Mouse (Mus musculus) forebrain, embryonic 12.5 days (tissue): ENCODE measurements around the gene Slc25a11. TPM values are rescaled to one million over a fixed set of nuclear protein-coding genes. Genes with fewer than 3 reads are reported as not detected.

Experiments
- ATAC-seq: fragments of 200-750 bp; cut with Nextera tagmentation; 2 replicates; pipeline ENCODE4 v1.8.0; 2017; ENCODE audit warnings: moderate TSS enrichment; ENCODE audit not compliant: low FRiP score
- H3K27ac ChIP-seq: fragments of 300-500 bp; sonication (generic); 2 replicates; pipeline ENCODE4 v1.5.1; 2016; ENCODE audit warnings: mild to moderate bottlenecking
- H3K27me3 ChIP-seq: fragments of 300-500 bp; sonication (generic); 2 replicates; pipeline ENCODE4 v1.6.1; 2016; ENCODE audit warnings: mild to moderate bottlenecking
- H3K36me3 ChIP-seq: fragments of 300-500 bp; sonication (generic); replicated peaks from 2 replicates; pipeline ENCODE4 v1.6.1; 2016; ENCODE audit warnings: mild to moderate bottlenecking
- H3K4me1 ChIP-seq: fragments of 300-500 bp; sonication (generic); 2 replicates; pipeline ENCODE4 v1.6.1; 2016
- H3K4me2 ChIP-seq: fragments of 300-500 bp; sonication (generic); 2 replicates; pipeline ENCODE4 v1.6.1; 2016; ENCODE audit warnings: mild to moderate bottlenecking, moderate library complexity
- H3K4me3 ChIP-seq: fragments of 300-500 bp; sonication (generic); replicated peaks from 2 replicates; pipeline ENCODE4 v1.5.1; 2016; ENCODE audit warnings: mild to moderate bottlenecking
- H3K9ac ChIP-seq: fragments of 300-500 bp; sonication (generic); 2 replicates; pipeline ENCODE4 v1.6.1; 2016; ENCODE audit warnings: mild to moderate bottlenecking
- H3K9me3 ChIP-seq: fragments of 300-500 bp; sonication (generic); 2 replicates; pipeline ENCODE4 v1.6.1; 2016
- WGBS: fragments of 180-500 bp; shearing (Covaris S2); methylation state at CpG from one replicate; pipeline ENCODE4 v1.1.7; 2016; 5-methylcytosine and 5-hydroxymethylcytosine counted together
- polyA plus RNA-seq: library from polyadenylated mRNA; unstranded; fragments of >200 nt; fragmentation: Nextera tagmentation; extraction: Ambion mirVana; gene quantifications from 2 replicates; pipeline ENCODE4 v1.2.1, GENCODE M21; 2016

Slc25a11 gene
- polyA plus RNA-seq: 139 and 141 TPM in 2 replicates

- H3K27me3 ChIP-seq: no peaks in the 10 kb centered on the region
- H3K4me3 ChIP-seq: peak within 1 kb of the TSS; percentile 78
- H3K4me1 ChIP-seq: peaks cover 45% of the 10 kb centered on the region
- H3K4me2 ChIP-seq: peak within 1 kb of the TSS; percentile 100
- peaks cover 63% of the 10 kb centered on the region for H3K36me3 ChIP-seq
- peak; percentile 90 for ATAC-seq
- peak within 1 kb of the TSS; percentile 93 for H3K27ac ChIP-seq
- no peaks in the 10 kb centered on the region for H3K9me3 ChIP-seq
- 0% methylated on average over 63 of the region's 63 CpGs for WGBS
- peak within 1 kb of the TSS; percentile 87 for H3K9ac ChIP-seq
Measured at GRCm38 (mm10) chr11:70646691-70647650, at the start of gene Slc25a11, which contains the start of gene Rnf167. Slc25a11 (minus strand) TSS chr11:70647479. Rnf167 (plus strand) TSS chr11:70647235.

- no peaks in the 10 kb centered on the region for H3K27me3 ChIP-seq
- H3K9ac ChIP-seq: no peak overlapping the region
- no peaks in the 10 kb centered on the region for H3K36me3 ChIP-seq
- ATAC-seq: no peak
- no peak overlapping the region for H3K4me2 ChIP-seq
- no peak overlapping the region for H3K4me3 ChIP-seq
- H3K27ac ChIP-seq: no peak overlapping the region
- peaks cover 5% of the 10 kb centered on the region for H3K4me1 ChIP-seq
- H3K9me3 ChIP-seq: no peaks in the 10 kb centered on the region
- WGBS: 72% methylated on average over 3 of the region's 3 CpGs
Measured at GRCm38 (mm10) chr11:70693504-70693903, 46.2 kb upstream of the Slc25a11 start.

GRCm38 (mm10) chr11:70689578-70689977 is 42.3 kb upstream of the Slc25a11 start:
- no peaks in the 10 kb centered on the region for H3K27me3 ChIP-seq
- H3K4me3 ChIP-seq: no peak overlapping the region
- 57% methylated on average over 4 of the region's 4 CpGs for WGBS
- H3K4me2 ChIP-seq: no peak overlapping the region
- H3K4me1 ChIP-seq: peaks cover 24% of the 10 kb centered on the region
- no peak overlapping the region for H3K9ac ChIP-seq
- H3K27ac ChIP-seq: no peak overlapping the region
- ATAC-seq: no peak
- H3K9me3 ChIP-seq: no peaks in the 10 kb centered on the region
- 0 out of 2 replicates have a peak, but pooled peaks cover 8% of the 10 kb centered on the region for H3K36me3 ChIP-seq

GRCm38 (mm10) chr11:70688372-70688771 is 41.1 kb upstream of the Slc25a11 start:
- Histone ChIP-seq H3K27me3 (no peaks in the 10 kb centered on the region), H3K9me3 (no peaks in the 10 kb centered on the region), H3K4me3 (peak overlapping the region; percentile 84), H3K27ac (peak overlapping the region; percentile 78), H3K4me1 (peaks cover 24% of the 10 kb centered on the region), H3K9ac (peak overlapping the region; percentile 84), H3K4me2 (peak overlapping the region; percentile 86), H3K36me3 (peaks cover 17% of the 10 kb centered on the region)
- ATAC-seq: no peak
- 15% methylated on average over 8 of the region's 8 CpGs for WGBS

DNA sequence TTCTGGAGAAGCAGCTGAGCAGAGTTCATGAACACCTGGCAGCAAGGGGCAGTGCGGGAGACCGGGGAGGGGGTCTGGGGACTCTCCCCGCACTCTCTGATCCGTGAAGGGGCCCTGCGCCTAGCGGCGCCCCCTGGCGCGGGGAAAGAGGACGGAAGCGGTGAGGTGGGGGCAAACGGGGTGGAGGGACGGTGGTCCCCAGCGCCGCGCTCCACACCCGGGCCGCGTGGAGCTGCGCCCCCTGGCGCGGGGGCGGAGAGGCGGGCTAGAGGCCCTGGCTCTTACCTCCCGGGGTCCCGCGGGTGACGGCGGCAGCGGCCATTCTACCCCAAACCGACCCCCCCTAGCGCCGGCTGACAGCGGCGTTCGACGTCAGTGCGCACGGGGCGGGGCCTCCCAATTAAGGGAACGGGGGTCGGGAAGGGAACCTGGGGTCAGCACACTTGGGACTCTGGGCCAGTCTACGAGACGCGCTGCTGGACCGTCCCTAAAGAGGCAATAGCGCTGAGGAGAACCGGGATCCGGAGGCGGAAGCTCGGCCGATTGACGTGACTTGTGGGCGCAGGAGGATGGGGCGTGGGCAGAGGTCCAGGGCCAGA is 40.4 kb upstream of the Slc25a11 start, which contains the start of gene Camta2:
Gene Camta2 (minus strand): TSS at position 505 of the 599 bp plus-strand sequence.
- WGBS: under 1% methylated on average over 47 of the region's 55 CpGs
- Histone ChIP-seq H3K9me3 (no peaks in the 10 kb centered on the region), H3K4me2 (peak within 1 kb of the TSS; percentile 86), H3K27me3 (no peaks in the 10 kb centered on the region), H3K36me3 (peaks cover 24% of the 10 kb centered on the region), H3K4me3 (peak within 1 kb of the TSS; percentile 84), H3K27ac (peak within 1 kb of the TSS; percentile 78), H3K9ac (peak within 1 kb of the TSS; percentile 84), H3K4me1 (peaks cover 26% of the 10 kb centered on the region)
- ATAC-seq: peak; percentile 86

DNA sequence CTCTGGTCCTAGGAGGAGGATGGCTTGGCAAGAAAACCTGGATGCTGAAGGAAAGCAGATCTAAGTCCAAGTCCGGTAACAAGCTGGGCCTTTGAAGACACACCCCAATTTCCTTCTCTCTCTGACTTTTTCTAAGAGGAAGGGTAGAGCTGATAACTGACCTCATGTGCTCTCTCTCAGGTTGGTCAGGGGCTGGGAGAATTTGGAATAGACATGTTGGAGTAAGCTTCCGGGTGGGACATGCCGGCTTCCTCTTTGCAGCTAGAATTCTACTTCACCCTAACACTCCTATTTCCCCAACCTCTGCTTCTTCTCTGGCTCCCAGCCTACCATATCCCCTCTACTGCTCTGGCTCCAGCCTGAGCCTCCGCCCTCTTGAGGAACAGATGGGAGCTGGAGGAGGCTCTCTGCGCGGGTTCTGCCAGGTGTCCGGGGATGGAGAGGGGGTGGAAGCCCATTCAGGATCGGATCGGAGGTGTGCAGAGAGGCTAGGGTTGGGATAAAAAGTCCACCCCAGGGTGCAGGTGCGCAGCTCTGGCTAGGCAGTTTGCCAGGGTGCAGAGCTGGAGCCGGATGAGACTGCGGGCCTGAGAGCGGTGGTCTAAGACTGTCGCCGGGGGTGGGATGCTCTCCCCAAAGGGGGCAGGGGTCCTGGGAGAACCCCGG is 39.8 kb upstream of the Slc25a11 start:
- no peaks in the 10 kb centered on the region for H3K9me3 ChIP-seq
- 4% methylated on average over 16 of the region's 16 CpGs for WGBS
- H3K4me2 ChIP-seq: peak overlapping the region; percentile 86
- H3K9ac ChIP-seq: peak overlapping the region; percentile 84
- H3K4me1 ChIP-seq: peaks cover 33% of the 10 kb centered on the region
- peak overlapping the region; percentile 84 for H3K4me3 ChIP-seq
- ATAC-seq: peak; percentile 74
- peaks cover 27% of the 10 kb centered on the region for H3K36me3 ChIP-seq
- H3K27me3 ChIP-seq: no peaks in the 10 kb centered on the region
- H3K27ac ChIP-seq: peak overlapping the region; percentile 78

GRCm38 (mm10) chr11:70683640-70684039 is 36.4 kb upstream of the Slc25a11 start:
- H3K4me2 ChIP-seq: no peak overlapping the region
- H3K9me3 ChIP-seq: no peaks in the 10 kb centered on the region
- peaks cover 36% of the 10 kb centered on the region for H3K4me1 ChIP-seq
- H3K36me3 ChIP-seq: peaks cover 47% of the 10 kb centered on the region
- H3K4me3 ChIP-seq: no peak overlapping the region
- no peak overlapping the region for H3K9ac ChIP-seq
- no peak overlapping the region for H3K27ac ChIP-seq
- no peaks in the 10 kb centered on the region for H3K27me3 ChIP-seq
- 93% methylated on average over 5 of the region's 5 CpGs for WGBS
- ATAC-seq: no peak

DNA sequence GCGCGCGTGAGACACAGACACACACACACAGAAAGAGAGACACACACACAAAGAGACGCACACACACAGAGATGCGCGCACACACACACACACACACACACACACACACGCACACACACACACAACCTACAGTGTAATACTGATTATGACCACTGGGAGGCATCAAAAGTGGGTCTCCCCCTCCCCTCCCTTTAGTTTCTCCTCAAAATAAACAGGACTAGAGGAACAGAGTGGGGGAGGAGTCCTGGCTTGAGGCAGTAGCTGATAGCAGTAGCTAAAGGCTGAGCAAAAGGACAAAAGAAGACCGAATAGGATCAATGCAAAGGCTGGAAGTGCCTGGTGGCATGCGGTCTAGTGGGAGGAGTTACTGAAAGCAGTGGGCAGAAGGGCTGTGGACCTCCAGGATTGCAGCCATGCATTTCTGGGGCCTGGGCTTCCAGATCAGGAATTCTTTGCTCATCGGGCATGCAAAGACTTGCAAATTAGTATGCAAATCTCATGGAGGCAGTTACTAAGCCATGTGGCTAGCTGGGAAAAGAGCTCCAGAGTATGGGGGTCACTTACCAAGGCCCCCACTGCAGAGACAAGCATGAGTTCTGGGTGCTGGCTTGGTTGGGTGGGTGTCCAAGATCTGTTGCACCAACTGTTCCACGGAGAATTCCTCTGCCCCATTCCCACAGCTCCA is 34.8 kb upstream of the Slc25a11 start:
- H3K4me2 ChIP-seq: peak overlapping the region; percentile 28
- H3K36me3 ChIP-seq: peaks cover 47% of the 10 kb centered on the region

DNA sequence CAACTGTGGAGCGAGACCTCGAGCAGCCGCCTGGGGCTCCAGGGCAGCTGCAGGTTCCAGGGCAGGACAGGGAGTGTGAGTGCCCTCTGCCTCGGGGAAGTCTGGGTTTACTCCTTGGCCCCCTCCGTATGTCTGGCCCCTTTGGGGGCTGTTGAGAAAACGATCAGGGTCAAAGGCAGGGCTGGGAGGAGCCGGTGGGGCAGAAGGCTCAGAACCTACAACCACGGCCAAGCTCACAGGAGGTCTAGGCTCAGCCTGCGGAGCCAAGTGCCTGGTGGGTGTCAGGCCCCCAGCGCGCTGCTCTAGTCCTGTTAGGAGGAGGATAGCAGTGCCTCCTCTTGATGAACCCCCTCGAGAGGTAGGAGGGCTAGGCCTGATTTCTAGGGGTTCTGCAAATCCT is 33.9 kb upstream of the Slc25a11 start:
- Histone ChIP-seq H3K36me3 (peaks cover 52% of the 10 kb centered on the region), H3K4me1 (peaks cover 17% of the 10 kb centered on the region)
- ATAC-seq: no peak

More for the DNA sequence above, 34.8 kb upstream of the Slc25a11 start:
- Histone ChIP-seq H3K27ac (peak overlapping the region; percentile 83), H3K9me3 (no peaks in the 10 kb centered on the region), H3K9ac (peak overlapping the region; percentile 12), H3K4me3 (no peak overlapping the region), H3K4me1 (peaks cover 26% of the 10 kb centered on the region), H3K27me3 (no peaks in the 10 kb centered on the region)
- 11% methylated on average over 11 of the region's 11 CpGs for WGBS
- ATAC-seq: peak; percentile 87

DNA sequence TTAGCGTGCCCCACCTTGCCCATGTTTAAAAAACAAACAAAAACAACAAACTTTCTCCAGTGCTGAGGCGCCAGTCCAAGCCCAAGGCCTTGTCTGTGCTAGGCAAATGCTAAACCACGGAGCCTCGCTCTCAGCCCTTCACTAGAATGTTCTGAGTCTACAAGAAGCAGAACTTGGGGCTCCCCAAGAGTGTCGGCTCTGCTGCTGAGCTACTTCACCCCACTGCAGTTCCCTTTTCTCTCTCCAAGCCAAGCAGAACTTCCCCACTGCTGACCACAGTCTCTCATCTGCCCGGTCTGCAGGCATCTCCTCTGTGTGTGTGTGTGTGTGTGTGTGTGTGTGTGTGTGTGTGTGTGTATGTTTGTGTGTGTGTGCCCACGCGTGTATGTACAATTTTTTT is 32.6 kb upstream of the Slc25a11 start:
- no peak overlapping the region for H3K4me3 ChIP-seq
- WGBS: 96% methylated on average over 7 of the region's 8 CpGs
- H3K27ac ChIP-seq: no peak overlapping the region
- no peak overlapping the region for H3K9ac ChIP-seq
- H3K36me3 ChIP-seq: peaks cover 58% of the 10 kb centered on the region
- no peaks in the 10 kb centered on the region for H3K27me3 ChIP-seq
- no peak for ATAC-seq
- H3K9me3 ChIP-seq: no peaks in the 10 kb centered on the region
- H3K4me2 ChIP-seq: no peak overlapping the region
- peaks cover 16% of the 10 kb centered on the region for H3K4me1 ChIP-seq

More for the DNA sequence above, 33.9 kb upstream of the Slc25a11 start:
- WGBS: 67% methylated on average over 12 of the region's 12 CpGs
- H3K9me3 ChIP-seq: no peaks in the 10 kb centered on the region
- peak overlapping the region; percentile 1; the same call in 1 of the 2 replicates for H3K27ac ChIP-seq
- H3K4me2 ChIP-seq: no peak overlapping the region
- H3K27me3 ChIP-seq: no peaks in the 10 kb centered on the region
- peak overlapping the region; percentile 12; the same call in 1 of the 2 replicates for H3K9ac ChIP-seq
- H3K4me3 ChIP-seq: no peak overlapping the region

DNA sequence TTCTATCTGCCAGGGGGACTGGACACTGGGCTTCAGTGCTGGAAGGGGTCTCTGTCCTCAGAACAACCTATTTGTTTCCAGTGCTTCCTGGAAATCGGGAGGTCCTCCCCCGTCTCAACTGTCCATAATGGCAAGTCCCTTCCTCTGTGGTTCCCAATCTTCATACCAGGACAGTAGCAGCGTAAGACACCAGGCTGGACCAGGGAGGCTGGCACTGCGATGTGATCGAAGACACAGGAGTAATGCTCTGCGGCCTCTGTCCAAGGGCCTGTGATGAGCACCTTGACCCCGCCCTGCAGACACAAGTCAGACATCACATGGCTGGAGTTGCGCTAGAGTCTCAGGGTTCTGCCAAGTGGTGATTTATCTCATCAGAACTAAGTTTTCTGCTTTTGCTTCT is 32.1 kb upstream of the Slc25a11 start:
- no peak overlapping the region for H3K27ac ChIP-seq
- no peaks in the 10 kb centered on the region for H3K9me3 ChIP-seq
- peaks cover 59% of the 10 kb centered on the region for H3K36me3 ChIP-seq
- no peak overlapping the region for H3K4me2 ChIP-seq
- H3K27me3 ChIP-seq: no peaks in the 10 kb centered on the region
- no peak for ATAC-seq
- peaks cover 16% of the 10 kb centered on the region for H3K4me1 ChIP-seq
- no peak overlapping the region for H3K4me3 ChIP-seq
- no peak overlapping the region for H3K9ac ChIP-seq
- WGBS: 93% methylated on average over 8 of the region's 8 CpGs
